Mouse (Mus musculus): ENCODE measurements around the gene Rnasek. TPM values are rescaled to one million over a fixed set of nuclear protein-coding genes. Genes with fewer than 3 reads are reported as not detected.

Gene Rnasek
- total RNA-seq (2021): 100 to 1,000 TPM; 139 to 162 TPM
- long read RNA-seq, experiment 1, transcript Rnasek-201 (3 exons, 611 nt): minor isoform, 104 of 245 reads
- long read RNA-seq, experiment 1, transcript Rnasek-203 (2 exons, 465 nt): major isoform, 107 of 245 reads
- long read RNA-seq, experiment 1, partial matches to known transcripts: 0 of 245 reads
- long read RNA-seq, experiment 1, other reads (novel, unspliced or antisense): 32 of 245 reads
- long read RNA-seq, experiment 2, transcript Rnasek-201 (3 exons, 611 nt): minor isoform, 77 of 176 reads
- long read RNA-seq, experiment 2, transcript Rnasek-203 (2 exons, 465 nt): major isoform, 97 of 176 reads
- long read RNA-seq, experiment 2, partial matches to known transcripts: 2 of 176 reads
- long read RNA-seq, experiment 2, other reads (novel, unspliced or antisense): 0 of 176 reads

DNA sequence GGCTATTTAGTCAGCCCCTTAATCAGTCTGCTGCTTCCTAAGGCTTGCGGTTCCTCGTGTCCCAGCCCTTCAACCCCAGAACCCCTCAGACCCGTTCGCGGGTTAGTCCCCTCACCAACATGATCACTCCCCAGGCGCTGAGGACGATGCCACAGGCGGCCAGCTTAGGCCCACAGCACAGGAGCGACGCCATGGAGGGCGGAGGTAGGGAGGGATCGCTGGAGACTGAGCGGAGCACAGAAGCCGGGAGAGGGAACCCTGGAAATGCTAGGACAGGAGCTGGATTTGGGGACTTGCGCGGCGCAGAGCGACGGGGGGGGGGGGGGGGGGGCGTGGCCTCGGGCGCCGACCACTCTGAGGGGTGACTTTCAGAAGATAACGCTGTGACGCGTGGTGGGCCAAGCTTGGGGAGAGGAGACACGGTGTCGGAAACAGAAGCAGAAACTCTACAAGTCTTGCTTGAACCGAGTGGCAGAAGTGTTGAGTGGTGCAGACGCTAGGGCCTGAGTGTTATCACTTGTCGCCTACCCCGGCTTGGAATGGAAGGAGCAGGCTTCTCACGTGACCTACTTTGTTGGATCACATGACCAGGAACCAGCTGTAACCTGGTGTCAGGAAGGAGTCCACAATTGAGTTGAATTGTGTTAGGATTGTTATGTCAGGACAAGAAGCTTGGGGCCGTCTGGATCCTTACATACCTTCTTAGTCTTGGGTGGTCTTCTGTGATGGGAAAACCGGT lies at the start of gene Rnasek, which contains the start of gene Gm21988:
TSS of gene Rnasek (minus strand) at position 302 of the 739 bp plus-strand sequence.
TSS of gene Gm21988 (minus strand) at position 290 of the 739 bp plus-strand sequence.
- DNase-seq: peak; percentile 83

DNA sequence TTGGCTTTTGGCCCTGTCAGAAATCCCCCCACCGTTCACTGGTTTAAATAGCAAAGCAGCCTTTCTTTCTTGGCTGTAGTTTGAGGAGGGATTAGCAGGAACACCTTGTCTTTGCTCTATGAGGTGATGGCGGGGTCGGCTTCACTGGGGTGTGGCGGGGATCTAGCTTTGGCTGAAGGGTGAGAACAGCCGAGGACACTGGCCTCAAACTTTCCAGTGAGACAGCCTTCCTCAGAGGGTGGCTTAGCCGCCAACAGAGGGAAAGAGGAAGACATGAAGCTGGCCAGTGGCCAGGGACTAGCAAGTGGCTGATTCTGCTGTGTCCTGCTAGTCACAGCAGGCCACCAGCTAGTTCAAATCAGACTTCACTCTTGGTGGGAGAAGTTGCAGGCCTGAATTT lies 49.6 kb upstream of the Rnasek start:
- no peak for DNase-seq

DNA sequence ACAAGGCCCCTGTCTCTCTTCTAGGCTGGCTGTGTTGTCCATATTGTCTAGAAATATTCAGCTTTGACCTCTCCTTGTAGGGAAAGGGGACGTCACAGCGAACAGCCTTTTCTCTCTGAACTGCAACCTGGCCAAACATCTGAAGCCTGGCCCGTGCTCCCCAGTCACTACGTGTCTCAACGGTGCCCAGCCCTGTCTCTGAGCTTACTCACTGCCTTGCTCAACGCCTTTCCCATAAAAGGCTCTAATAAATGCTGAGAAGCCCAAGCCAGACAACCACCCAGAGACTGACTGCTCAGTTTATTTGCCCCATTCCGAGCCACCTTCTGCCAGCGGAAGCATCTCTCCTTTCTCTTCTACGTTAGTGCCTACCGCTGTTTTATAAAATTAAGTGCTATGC lies 48.5 kb upstream of the Rnasek start:
- no peak for DNase-seq

GRCm38 (mm10) chr11:70285686-70286085 lies 46.0 kb upstream of the Rnasek start:
- DNase-seq: no peak

DNA sequence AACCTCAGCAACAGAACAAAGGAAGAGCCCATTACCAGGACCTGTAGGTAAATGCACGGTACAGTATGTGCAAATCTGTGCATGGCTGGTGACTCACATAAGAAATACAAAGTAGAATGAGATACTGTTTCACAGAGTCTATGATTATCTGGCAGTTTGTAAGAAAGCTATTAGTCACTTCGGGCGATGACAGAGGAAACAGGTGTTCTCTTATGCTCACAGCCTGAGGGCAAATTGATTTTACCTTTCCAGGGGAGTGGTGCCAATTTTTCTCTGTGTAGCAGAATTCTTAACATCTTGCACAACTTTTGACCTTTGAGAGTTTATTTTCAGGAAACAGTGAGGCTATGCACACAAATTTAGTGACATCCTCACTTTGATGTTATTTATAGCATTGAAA lies 45.1 kb upstream of the Rnasek start:
- no peak for DNase-seq

- DNase-seq: no peak
Measured at GRCm38 (mm10) chr11:70283666-70284065, 44.0 kb upstream of the Rnasek start.

- DNase-seq: peak; percentile 25
Measured at GRCm38 (mm10) chr11:70280441-70280840, 40.8 kb upstream of the Rnasek start.

GRCm38 (mm10) chr11:70278961-70279360 lies 39.3 kb upstream of the Rnasek start:
- no peak for DNase-seq

- no peak for DNase-seq
Measured at GRCm38 (mm10) chr11:70271641-70272040, 32.0 kb upstream of the Rnasek start.

DNA sequence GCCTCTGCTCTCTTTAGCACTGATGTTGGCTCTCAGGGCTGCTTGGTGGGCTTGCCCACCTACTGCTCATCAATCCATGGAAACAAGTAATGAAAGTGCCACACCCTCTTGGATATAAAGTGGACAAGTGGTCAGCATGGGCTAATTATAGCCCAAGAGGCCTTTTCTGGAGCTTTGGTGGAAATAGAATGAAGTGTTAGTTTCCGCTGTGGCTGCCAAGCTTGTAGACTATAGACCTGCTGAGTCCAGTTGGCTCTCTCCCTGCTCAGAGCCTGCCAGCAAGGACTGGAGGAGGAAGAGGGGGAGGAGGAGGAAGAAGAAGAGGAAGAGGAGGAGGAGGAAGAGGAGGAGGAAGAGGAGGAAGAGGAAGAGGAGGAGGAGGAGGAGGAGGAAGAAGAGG lies 26.8 kb upstream of the Rnasek start:
- DNase-seq: peak; percentile 24

- DNase-seq: no peak
Measured at GRCm38 (mm10) chr11:70265819-70266218, 26.2 kb upstream of the Rnasek start.

GRCm38 (mm10) chr11:70265252-70265651 lies 25.6 kb upstream of the Rnasek start:
- no peak for DNase-seq

DNA sequence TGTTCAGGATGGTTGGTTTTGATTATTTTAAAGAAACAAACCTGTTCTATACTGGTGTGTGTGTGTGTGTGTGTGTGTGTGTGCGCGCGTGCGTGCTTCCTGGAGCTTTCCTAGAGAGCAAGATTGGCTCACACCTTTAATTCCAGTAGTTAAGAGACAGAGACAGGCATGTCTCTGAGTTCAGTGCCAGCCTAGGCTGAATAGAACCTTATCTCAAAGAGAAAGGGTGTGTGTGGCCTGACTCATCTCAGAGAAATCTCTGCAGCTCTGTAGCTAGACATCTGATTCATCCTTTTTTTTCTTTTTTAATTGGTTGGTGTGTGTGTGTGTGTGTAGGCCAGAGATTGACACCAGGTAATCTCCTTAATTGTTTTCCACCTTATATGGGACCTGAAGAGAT lies 19.4 kb upstream of the Rnasek start:
- DNase-seq: no peak

DNA sequence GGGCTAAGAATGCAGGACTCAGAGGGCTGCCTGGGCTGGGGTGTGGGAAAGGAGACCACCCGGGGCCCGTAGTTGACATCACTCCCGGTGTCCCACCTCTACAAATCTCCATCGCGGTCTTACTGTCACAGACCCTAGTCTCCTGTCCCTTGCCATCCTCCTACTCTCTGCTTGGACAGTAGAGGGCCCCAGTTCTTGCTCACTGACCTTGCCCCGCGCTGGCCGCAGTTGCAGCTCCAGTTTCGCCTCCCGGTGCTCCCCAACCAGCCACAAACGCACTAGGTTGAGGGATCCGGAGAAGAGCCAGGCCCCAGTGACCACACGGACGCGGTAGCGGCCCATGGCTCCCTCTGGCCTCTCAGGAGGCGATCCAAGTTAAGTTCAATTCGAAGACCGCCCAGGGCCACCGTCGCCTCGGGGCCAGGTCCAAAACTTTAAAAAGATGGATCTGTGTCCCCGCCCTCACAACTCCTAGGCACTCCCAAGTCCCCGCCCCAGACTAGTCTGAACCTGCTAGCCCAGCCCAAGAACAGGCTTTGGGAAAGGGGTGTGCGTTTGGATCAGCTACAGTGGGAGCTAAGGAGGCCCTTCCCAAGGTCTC lies 15.4 kb upstream of the Rnasek start, which contains the start of gene Alox12:
TSS of gene Alox12 (minus strand) at position 423 of the 601 bp plus-strand sequence.
- DNase-seq: peak; percentile 70

GRCm38 (mm10) chr11:70254337-70254736 lies 14.7 kb upstream of the Rnasek start:
- DNase-seq: peak; percentile 3

- DNase-seq: no peak
Measured at GRCm38 (mm10) chr11:70251853-70252252, 12.2 kb upstream of the Rnasek start.

- no peak for DNase-seq
Measured at GRCm38 (mm10) chr11:70250150-70250549, 10.5 kb upstream of the Rnasek start.

DNA sequence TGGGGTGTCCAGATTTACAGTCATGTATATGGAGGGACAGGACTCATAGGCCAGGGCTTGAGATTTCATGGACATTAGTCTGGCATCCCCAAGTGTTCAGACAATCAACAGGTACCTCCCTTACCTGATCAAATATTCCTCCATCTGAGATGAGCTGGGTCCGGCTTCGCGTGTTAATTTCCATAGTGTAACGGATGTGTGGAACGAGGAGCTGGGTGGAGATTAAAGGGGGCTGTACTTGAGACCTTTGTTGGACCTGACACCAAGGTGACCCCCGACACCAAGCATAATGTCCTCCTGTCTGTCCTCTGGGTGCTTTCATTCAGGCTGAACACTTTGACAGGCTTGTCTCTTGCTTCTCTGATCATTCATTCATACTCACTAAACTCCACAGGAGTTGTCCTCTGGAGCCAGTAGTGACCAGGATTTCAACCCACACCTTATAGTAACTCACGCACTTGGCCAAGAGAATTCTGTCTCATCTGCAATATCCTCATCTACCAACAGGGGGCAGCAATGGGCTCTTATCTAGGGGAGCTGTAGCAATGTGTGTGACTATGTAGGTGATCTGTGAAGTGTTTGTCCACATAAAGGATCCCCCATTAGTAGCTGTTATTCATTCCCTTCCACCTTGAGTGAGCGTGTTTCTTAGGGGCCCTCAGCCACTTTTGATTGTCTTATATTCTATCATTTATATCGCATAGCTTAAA lies 7.6 kb upstream of the Rnasek start:
- DNase-seq: peak; percentile 88

GRCm38 (mm10) chr11:70242591-70242990 lies 2.9 kb upstream of the Rnasek start:
- DNase-seq: no peak

DNA sequence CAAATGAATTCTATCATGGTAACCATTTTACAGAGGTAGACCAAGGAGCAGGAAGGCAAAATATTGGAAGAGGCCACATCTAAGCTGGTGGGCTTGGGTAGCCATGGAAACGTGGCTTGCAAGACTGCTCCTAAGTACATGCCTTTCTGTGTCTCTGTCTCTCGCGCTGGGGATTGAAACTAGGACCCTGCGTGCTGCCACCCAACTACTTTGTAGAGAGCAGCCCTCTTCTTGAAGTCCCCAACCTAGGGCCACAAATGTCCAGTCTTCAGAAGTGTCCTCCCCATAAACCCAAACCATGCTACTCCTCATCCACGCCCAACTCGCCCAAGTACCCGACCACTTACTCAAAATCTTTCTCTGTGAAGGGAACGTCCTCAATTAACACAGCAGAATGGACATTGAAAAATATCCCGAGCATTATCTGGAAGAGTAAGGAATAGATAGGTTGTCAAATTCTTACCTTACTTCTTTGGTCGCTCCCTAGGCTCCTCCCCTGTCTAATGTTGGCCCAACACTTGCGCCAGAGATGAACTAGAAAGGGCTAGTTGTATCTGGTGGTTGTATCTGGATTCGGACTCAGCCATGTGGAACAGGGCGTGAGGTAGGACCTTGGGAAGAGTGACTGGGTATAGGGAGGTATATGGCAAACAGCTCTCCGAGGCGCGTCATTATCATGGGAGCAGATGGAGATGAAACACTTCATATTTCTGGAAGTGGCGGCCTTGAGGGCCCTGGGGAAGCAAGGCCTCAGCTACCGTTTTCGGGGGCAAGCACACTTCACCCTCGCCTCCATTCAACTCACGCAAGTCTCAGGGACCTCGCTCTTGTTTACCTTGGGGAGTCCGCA lies 826 bp downstream of the Rnasek start:
- DNase-seq: peak; percentile 36

DNA sequence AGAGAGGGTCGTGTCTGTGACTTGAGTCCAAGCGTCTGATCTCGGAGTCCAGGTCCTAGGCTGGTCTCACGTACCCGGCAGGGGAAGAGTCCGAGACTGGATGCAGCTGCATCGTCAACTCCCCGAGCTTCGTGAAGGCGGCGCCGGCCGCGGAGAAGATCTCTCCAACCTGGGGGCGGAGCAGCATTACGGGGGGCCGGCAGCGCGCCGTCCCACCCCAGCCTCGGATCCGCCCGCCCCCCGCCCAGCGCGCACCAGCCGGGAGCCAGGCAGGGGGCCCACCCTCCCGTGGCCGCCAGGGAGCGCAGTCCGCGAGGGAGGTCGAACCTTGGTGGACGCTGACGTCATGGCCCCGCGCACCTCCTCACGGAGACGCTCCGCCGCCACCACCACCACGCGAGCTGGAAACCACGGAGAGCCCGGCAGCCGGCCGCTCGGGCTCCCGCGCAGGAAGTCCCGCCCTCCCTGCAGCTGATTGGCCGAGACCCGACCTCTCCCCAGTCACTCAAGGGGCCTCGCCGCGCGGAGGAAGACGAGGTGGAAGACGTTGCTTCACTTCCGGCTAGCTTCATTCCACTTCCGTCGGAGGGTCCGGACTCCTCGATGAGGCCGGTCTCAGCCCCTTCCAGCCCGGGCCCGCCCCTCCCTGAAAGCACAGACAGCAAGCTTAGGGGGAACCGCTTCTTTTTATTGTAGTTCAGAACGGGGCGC lies 2.0 kb downstream of the Rnasek start, which contains the start of gene 0610010K14Rik:
TSS of gene 0610010K14Rik (minus strand) at position 458 of the 711 bp plus-strand sequence.
- peak; percentile 99 for DNase-seq

All from adrenal gland, postnatal 10 days (tissue).